Mouse (Mus musculus): ENCODE data around the gene Hnf1a. TPM values are rescaled to one million over a fixed set of nuclear protein-coding genes. Genes with fewer than 3 reads are reported as not detected.

Gene Hnf1a
- polyA plus RNA-seq, 1 experiment from 2014 or later, result 0.05 TPM

DNA sequence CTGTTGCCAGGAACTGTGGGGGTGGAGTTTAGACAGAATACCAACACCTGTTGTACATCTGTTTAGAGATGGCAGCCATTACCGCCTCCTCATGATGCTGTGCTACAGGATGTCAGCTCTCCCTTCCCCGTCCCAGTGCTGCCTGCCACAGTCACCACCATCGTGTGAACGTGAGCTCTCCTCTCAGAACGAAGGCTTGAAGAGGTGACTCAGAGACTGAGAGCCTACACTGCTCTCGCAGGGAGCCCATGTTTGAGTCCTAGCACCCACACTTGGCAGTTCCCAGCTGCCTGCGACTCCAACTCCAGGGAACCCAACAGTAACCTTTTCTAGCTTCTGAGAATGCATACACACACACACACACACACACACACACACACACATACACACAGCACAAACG is 56.0 kb downstream of the Hnf1a start:
- no peaks in the 10 kb centered on the region for H3K27me3 ChIP-seq (replicated peaks)
- H3K9ac ChIP-seq (replicated peaks), result no peak overlapping the region
- H3K9me3 ChIP-seq (replicated peaks), result no peaks in the 10 kb centered on the region
- H3K27ac ChIP-seq (replicated peaks), result no peak overlapping the region
- H3K36me3 ChIP-seq, result no peaks in the 10 kb centered on the region
- ATAC-seq (ENCODE audit: low FRiP score), result no peak
- no peaks in the 10 kb centered on the region for H3K4me1 ChIP-seq
- no peak overlapping the region for H3K4me2 ChIP-seq
- H3K4me3 ChIP-seq (replicated peaks), result no peak overlapping the region
- WGBS, result 76% methylated on average over 8 of the region's 8 CpGs

GRCm38 (mm10) chr5:114913686-114914085 is 57.2 kb downstream of the Hnf1a start:
- no peak overlapping the region for H3K9ac ChIP-seq (replicated peaks)
- no peak for ATAC-seq (ENCODE audit: low FRiP score)
- H3K4me1 ChIP-seq, result no peaks in the 10 kb centered on the region
- 86% methylated on average over 4 of the region's 4 CpGs for WGBS
- no peak overlapping the region for H3K4me3 ChIP-seq (replicated peaks)
- H3K27me3 ChIP-seq (replicated peaks), result no peaks in the 10 kb centered on the region
- H3K36me3 ChIP-seq, result no peaks in the 10 kb centered on the region
- no peaks in the 10 kb centered on the region for H3K9me3 ChIP-seq (replicated peaks)
- H3K4me2 ChIP-seq, result no peak overlapping the region
- H3K27ac ChIP-seq (replicated peaks), result no peak overlapping the region

DNA sequence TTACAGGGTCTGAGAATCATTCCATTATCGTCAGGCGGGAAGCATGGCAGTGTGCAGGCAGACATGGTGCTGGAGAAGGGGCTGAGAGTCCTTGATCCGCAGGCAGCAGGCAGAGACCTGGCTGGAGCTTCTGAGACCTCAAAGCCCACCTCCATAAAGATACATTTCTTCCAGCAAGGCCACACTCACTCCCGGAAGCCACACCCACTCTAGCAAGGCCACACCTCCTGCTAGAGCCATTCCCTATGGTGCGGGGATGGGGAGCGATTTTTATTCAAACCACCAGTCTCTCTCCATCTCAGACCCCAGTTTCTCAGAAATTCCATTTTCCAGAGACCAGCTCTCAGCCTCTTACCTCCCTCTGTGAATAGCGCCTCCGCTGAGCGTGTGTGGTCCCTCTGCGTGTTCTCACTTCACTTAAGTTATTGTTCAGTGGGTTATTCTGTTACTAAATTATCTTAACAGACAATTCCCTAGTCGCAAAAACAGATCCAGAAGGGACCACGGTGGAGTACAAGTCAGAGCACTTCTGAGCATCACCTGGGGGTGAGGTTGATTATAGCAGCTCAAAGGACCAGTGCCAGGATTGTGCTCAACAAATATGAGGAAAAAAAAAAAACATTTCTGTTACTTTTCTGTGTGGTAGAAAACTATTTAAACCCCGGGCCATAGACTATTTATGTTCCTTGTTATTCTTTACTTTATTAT is 62.1 kb downstream of the Hnf1a start:
- 46% methylated on average over 13 of the region's 13 CpGs for WGBS
- H3K27ac ChIP-seq (replicated peaks), result no peak overlapping the region
- H3K9ac ChIP-seq (replicated peaks), result no peak overlapping the region
- peak overlapping the region; percentile 18 for H3K4me2 ChIP-seq
- H3K36me3 ChIP-seq, result no peaks in the 10 kb centered on the region
- H3K9me3 ChIP-seq (replicated peaks), result no peaks in the 10 kb centered on the region
- H3K4me1 ChIP-seq, result no peaks in the 10 kb centered on the region
- no peak overlapping the region for H3K4me3 ChIP-seq (replicated peaks)
- H3K27me3 ChIP-seq (replicated peaks), result no peaks in the 10 kb centered on the region
- no peak for ATAC-seq (ENCODE audit: low FRiP score)

DNA sequence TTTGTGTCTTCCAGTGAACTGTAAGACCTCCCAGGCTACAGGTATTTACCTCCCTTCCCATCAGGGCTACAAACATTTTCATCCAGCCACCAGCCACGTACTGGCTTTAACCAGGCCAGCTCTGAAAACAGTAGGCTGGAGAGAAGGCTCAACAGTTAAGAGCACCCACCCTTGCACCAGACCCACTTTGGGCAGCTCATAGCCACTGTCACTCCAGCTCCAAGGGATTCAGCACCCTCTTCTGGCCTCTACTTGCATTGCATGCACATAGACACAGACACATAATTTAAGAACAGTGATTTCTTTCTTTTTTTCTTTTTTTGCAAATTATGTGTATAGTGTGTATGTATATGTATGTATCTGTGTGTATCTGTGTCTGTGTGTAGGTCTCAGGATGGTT is 68.5 kb downstream of the Hnf1a start:
- no peak overlapping the region for H3K4me2 ChIP-seq
- no peaks in the 10 kb centered on the region for H3K4me1 ChIP-seq
- no peaks in the 10 kb centered on the region for H3K36me3 ChIP-seq
- no peak overlapping the region for H3K27ac ChIP-seq (replicated peaks)
- WGBS, result 37% methylated on average over 1 of the region's 1 CpGs
- H3K9ac ChIP-seq (replicated peaks), result no peak overlapping the region
- H3K9me3 ChIP-seq (replicated peaks), result no peaks in the 10 kb centered on the region
- ATAC-seq (ENCODE audit: low FRiP score), result no peak
- H3K4me3 ChIP-seq (replicated peaks), result no peak overlapping the region
- H3K27me3 ChIP-seq (replicated peaks), result no peaks in the 10 kb centered on the region

Other genes starting within 250 kb of the Hnf1a start
- gene Ankrd13a, start 196.4 kb downstream of the Hnf1a start, polyA plus RNA-seq (2015; fragmentation: Nextera tagmentation; extraction: Ambion mirVana), result 30.3 and 41.1 TPM in 2 replicates
- gene Git2, start 195.6 kb downstream of the Hnf1a start, polyA plus RNA-seq (2015; fragmentation: Nextera tagmentation; extraction: Ambion mirVana), result 47.7 and 53.4 TPM in 2 replicates
- gene 1500011B03Rik, start 147.6 kb downstream of the Hnf1a start, polyA plus RNA-seq (2015; fragmentation: Nextera tagmentation; extraction: Ambion mirVana), result 254 and 302 TPM in 2 replicates
- not detected in 2 replicates for gene 4930519G04Rik, start 117.4 kb downstream of the Hnf1a start, polyA plus RNA-seq (2015; fragmentation: Nextera tagmentation; extraction: Ambion mirVana)
- 2.0 and 2.1 TPM in 2 replicates for gene Gm9936, start 112.4 kb downstream of the Hnf1a start, polyA plus RNA-seq (2015; fragmentation: Nextera tagmentation; extraction: Ambion mirVana)
- 4.2 and 22.0 TPM in 2 replicates for gene Oasl2, start 74.2 kb downstream of the Hnf1a start, polyA plus RNA-seq (2015; fragmentation: Nextera tagmentation; extraction: Ambion mirVana)
- 0.79 and 1.2 TPM in 2 replicates for gene Oasl1, start 47.9 kb downstream of the Hnf1a start, polyA plus RNA-seq (2015; fragmentation: Nextera tagmentation; extraction: Ambion mirVana)
- gene 2210016L21Rik, start 28.9 kb downstream of the Hnf1a start, polyA plus RNA-seq (2015; fragmentation: Nextera tagmentation; extraction: Ambion mirVana), result 138 and 147 TPM in 2 replicates
- 18.2 and 30.9 TPM in 2 replicates for gene Sppl3, start 40.0 kb upstream of the Hnf1a start, polyA plus RNA-seq (2015; fragmentation: Nextera tagmentation; extraction: Ambion mirVana)
- gene Gm10401, start 127.2 kb upstream of the Hnf1a start, polyA plus RNA-seq (2015; fragmentation: Nextera tagmentation; extraction: Ambion mirVana), result 36.7 and 40.5 TPM in 2 replicates
- gene Acads, start 148.3 kb upstream of the Hnf1a start, polyA plus RNA-seq (2015; fragmentation: Nextera tagmentation; extraction: Ambion mirVana), result 22.2 and 35.9 TPM in 2 replicates
- 31.1 and 31.8 TPM in 2 replicates for gene Unc119b, start 163.9 kb upstream of the Hnf1a start, polyA plus RNA-seq (2015; fragmentation: Nextera tagmentation; extraction: Ambion mirVana)
- 34.3 and 40.4 TPM in 2 replicates for gene Mlec, start 187.1 kb upstream of the Hnf1a start, polyA plus RNA-seq (2015; fragmentation: Nextera tagmentation; extraction: Ambion mirVana)
- 17.4 and 23.1 TPM in 2 replicates for gene Cabp1, start 223.3 kb upstream of the Hnf1a start, polyA plus RNA-seq (2015; fragmentation: Nextera tagmentation; extraction: Ambion mirVana)

All from neural tube, embryonic 15.5 days (tissue).